Mouse (Mus musculus) embryo, embryonic 10.5 days (tissue): ENCODE results near the gene Ankrd12.
"Not testable (repeated sequence)": the region's sequence is repeated elsewhere in the genome, so short reads cannot be mapped to it uniquely, and the experiment has no call there.

Experiments used
- DNase-seq: peaks from one replicate; pipeline ENCODE4 v3.0.0-alpha.2; 2015; ENCODE audit warnings: low spot score

The Ankrd12 gene

DNA sequence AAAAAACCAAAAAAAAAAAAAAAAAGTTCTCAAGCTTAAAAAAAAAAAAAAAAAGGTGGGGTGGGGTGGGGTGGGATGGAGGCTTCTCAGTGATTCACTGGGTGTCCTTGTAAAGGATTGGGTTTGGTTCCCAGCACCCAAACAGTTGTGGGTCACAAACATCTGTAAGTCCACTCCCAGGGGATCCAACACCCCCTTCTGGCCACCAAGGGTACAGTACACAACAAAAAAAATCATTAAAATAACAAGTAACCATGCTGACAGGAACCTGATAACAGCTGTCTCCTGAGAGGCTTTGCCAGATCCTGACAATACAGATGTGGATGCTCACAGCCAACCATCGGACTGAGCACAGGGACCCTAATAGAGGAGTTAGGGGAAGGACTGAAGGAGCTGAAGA is 7.6 kb upstream of the Ankrd12 start:
- no peak for DNase-seq

DNA sequence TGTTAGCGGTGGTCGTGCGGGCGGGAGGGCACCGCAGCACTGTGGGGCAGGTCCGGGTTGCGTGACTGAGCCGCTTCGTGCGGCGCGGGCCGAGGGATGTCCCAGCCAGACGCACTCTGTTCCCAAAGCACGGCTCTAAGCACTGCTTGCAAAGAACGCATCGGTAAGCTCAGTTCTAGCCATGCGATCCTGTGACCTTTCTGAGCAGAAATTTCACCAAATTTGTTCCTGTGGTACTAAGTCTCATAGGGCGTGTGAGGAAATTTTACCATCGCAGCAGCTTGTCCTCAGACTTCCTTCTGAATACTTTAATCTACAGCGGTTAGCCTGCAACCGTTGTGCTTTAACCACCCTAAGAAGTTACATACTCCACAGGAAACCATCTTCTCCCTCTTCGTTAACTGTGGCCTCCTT is 555 bp upstream of the Ankrd12 start:
- DNase-seq = peak; percentile 40

DNA sequence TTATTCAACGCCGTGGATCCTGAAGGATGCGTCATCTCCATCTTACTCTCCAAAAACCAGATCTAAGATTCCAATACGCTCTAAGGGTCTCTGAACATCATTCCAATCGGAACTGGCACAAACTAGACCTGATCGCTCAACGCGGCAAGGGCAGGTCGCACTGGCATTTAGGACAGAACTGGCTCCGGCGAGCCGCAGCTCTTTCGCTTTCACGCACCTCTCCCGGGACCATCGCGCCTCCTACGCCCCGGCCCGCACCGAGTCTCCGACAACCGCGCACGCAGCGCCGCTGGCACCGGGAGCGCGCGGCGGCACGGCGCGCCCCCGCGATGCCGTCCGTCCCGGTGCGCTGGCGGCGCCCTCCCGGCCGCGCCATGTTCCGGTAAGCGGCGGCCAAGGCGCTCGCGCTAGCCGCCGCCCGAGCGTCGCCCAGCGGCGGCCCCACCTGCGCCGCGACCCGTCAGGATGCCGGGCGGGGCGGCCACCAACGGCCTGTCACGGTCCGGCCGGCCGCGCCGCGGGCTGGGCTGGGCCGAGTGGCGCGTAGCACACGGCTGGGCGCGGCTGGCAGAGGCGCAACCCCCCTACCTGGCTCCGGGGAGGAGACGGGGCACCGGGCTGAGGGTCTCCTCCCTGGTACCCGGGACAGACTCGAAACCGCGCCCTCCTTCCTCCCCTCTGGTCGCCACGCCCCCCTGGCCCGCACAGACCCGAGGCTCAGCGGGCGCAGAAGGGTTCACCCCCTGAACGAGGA is 538 bp downstream of the Ankrd12 start:
- DNase-seq = peak; percentile 57

DNA sequence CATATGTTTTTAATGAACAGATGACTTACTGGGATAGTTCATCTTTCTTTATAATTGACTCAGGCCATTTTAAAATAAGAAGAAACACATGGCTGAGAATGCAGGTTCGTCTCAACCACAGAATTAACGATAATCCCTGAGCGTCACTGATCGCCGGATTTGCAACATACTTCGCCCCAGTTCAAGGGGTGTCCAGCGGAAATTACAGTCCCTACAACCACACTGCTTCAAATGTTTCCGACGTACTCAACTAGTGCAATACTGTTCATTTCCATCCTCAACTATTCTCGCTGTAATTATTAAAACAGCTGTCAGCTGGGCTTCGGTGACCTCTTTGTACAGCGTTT is 1.1 kb downstream of the Ankrd12 start:
- no peak for DNase-seq

GRCm38 (mm10) chr17:66073971-66074370 is 2.9 kb downstream of the Ankrd12 start:
- DNase-seq = no peak

DNA sequence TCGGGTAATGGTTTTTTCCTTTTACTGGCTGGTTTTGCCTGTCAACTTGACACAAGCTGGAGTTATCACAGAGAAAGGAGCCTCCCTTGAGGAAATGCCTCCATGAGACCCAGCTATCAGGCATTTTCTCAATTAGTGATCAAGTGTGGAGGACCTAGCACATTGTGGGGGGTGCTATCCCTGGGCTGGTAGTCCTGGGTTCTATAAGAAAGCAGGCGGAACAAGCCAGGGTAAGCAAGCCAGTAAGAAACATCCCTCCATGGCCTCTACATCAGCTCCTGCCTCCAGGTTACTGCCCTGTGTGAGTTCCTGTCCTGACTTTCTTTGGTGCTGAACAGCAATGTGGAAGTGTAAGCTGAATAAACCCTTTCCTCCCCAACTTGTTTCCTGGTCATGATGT is 7.9 kb downstream of the Ankrd12 start:
- not testable (repeated sequence) for DNase-seq

DNA sequence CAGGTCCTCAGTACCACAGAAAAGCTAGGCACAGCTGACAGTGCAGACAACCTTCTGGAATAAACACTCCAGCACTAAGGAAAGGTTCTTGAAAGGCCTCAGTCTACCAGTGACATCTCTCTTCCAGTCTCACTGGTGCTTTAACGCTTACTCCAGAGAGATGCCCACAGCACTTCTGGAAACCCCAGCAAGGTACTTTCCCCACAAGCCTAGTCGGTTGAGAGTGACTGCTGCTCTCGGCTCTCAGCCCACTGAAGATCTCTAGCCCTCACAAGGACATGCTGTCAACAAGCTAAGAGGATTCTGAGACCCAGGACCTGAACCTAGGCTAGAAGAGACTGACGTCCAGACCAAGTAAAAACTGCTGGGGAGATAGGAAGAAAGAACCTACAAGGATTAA is 11.8 kb downstream of the Ankrd12 start:
- DNase-seq = no peak

GRCm38 (mm10) chr17:66061241-66061938 is 15.5 kb downstream of the Ankrd12 start:
- DNase-seq = no peak

GRCm38 (mm10) chr17:66058160-66058559 is 18.7 kb downstream of the Ankrd12 start:
- DNase-seq = no peak

- no peak for DNase-seq
Measured at GRCm38 (mm10) chr17:66057145-66057544, 19.7 kb downstream of the Ankrd12 start.

DNA sequence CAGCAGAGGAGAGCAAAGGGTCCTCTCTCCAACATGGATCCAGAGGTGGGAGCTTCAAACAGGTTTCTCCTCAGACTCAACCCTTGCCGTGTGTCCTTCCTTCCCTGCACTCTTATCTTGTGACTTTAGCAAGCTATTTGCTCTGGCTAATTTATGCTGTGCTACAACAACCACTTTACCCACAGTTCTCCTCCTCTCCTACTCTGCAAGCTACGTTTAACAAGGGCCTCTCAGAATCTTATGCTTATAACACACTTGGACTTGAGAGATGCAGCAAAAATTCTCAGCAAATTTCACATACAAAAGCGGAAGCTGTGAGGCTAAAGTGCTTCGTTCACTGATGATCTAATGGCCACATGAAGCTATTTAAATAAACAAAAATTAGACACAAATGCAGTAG is 23.5 kb downstream of the Ankrd12 start:
- no peak for DNase-seq

DNA sequence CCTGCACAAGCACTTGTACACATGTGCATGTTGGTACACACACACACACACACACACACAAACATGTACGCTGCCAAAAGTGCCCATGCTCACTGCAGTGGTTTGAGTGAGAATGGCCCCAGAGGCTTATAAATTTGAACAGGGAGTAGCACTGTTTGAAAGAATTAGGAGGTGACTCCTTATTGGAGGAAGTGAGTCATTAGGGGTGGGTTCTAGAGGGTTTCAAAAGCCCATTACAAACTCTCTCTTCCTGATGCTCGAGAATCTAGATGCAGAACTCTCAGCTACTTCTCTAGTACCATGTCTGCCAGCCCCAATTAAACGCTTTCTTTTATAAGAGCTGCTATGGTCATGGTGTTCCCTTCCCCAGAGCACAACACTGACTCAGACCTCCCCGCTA is 28.1 kb downstream of the Ankrd12 start:
- DNase-seq = no peak

- DNase-seq = no peak
Measured at GRCm38 (mm10) chr17:66048199-66048598, 28.7 kb downstream of the Ankrd12 start.

- DNase-seq = not testable (repeated sequence)
Measured at GRCm38 (mm10) chr17:66043679-66044078, 33.2 kb downstream of the Ankrd12 start.

DNA sequence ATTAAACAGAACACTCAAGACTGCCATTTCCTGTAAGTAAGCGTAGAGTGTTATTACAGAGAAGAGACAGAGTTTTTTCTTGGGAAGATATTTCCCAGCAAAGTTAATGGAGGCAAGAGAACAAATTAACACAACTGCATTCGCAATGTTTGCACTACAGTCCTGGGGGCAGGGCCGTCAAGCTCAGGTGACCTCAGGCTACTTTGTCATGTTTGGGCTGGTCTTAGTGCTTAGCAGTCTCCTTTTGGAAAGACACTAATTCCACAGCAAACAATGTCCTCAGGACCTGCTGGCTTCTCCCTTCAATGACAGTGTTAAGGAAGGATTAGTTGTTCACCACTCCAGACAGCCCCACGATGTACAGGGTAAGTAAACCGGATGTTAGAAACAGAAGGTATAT is 35.9 kb downstream of the Ankrd12 start:
- DNase-seq = no peak

- no peak for DNase-seq
Measured at GRCm38 (mm10) chr17:66033239-66033638, 43.6 kb downstream of the Ankrd12 start.

DNA sequence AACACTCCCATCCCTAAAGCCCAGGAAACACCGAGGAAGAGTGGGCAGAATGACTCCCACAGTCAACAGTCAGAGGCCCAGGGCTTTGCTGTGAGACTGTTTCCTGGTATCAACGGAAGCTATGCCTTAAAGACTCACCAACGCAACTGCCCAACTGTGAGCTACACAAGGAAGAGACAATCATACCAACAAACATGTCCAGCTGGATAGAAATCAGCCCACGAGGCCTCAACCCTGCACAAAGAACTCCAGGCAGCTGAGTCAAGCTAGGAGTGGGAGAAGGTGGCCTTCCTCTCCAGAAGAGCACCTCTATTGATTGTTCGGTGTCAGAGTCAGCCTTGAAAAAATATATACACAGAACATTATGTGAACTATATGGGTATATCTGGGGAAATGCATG is 44.9 kb downstream of the Ankrd12 start:
- no peak for DNase-seq

DNA sequence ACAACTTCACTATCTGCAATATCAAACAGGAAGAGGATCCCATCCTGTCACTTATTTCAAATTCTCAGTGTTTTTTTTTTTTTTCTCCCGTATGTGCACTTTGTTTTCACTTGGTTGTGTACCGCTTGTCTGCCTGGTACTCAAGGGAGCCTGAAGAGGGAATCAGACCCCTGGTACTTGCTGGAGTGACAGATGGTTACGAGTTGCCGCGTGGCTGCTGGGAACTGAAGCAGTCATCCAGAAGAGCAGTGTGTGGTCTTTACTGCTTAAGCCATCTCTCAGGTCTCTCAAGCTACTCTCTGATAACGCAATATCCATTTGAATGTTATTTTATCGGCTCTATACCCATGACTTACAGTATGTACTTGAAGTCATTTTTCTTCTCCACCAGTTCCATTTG is 52.7 kb downstream of the Ankrd12 start:
- no peak for DNase-seq

DNA sequence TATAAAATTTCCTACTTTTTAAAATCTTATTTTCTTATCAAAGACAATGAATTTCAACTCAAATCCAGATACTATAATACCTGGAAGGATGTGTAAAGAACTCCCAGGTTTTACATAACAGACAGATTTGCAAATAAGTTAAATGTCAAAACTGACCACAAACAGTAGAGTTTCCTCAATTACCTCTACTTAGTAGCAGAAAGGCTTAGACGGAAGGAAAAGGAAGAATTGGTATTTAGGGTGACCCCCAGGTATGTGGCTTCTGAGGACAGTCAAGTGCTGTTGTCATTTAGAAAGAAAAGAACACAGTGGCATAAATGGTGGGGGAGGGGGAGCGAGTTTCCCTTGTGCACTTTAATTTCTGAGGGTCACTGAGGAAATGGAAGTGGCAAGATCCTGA is 65.1 kb downstream of the Ankrd12 start:
- DNase-seq = no peak

DNA sequence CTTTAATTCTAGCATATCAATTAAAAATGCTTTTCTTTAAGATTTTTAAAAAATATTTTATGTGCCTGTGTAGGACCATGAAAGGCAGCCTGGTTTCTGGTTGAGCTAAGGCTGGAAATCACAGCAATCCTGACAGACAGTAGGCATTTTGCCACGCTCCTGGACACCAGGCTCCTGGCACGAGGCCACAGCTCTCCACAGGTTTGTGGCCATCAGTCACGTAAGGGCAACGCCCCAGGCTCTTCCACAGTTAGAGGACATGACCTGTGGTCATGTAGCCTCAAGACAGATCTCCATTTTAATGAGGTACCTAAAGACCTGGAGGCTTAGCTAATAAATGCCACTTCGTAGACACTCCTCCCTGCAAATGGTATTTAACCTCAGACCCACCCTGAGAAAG is 69.0 kb downstream of the Ankrd12 start:
- no peak for DNase-seq

GRCm38 (mm10) chr17:66007473-66007872 is 69.4 kb downstream of the Ankrd12 start:
- no peak for DNase-seq

DNA sequence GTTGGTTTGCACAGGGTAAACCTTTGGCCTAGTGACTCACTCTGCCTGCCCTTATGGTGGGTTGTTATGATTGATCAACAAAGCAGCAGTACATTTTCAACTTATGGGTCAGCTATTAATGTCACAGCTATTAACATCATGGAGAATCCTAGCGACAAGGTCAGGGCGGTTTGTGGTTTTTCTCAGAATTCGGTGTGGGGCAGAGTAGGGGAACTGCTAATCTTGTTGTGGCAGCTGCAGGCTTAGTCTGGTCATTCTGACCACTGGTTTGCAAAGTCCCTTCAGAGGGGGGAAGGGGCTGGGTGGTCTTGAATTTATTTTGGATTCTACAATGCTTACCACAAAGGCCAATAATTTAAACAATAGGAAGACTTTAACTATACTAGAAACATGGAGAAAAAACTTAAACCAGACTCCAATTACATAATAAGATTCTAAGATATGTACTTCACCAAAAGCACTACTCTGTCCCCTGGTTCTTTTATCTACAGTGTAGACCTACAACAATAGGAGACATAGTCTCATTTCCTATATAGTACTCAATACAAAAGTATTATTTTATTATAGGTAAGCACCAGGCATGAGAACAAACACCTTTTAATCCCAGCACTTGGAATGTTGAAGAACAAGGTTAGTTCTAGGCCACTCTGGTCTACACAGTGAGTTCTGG is 88.6 kb downstream of the Ankrd12 start:
- no peak for DNase-seq

- not testable (repeated sequence) for DNase-seq
Measured at GRCm38 (mm10) chr17:65976720-65977119, 100.2 kb downstream of the Ankrd12 start.
